Mouse (Mus musculus) lung, postnatal 14 days (tissue): ENCODE results near the gene Slc16a13.
"Not testable (repeated sequence)": the region's sequence is repeated elsewhere in the genome, so short reads cannot be mapped to it uniquely, and the experiment has no call there.

Experiments used
- DNase-seq: peaks from one replicate; pipeline ENCODE4 v3.0.0; 2021

Gene Slc16a13

DNA sequence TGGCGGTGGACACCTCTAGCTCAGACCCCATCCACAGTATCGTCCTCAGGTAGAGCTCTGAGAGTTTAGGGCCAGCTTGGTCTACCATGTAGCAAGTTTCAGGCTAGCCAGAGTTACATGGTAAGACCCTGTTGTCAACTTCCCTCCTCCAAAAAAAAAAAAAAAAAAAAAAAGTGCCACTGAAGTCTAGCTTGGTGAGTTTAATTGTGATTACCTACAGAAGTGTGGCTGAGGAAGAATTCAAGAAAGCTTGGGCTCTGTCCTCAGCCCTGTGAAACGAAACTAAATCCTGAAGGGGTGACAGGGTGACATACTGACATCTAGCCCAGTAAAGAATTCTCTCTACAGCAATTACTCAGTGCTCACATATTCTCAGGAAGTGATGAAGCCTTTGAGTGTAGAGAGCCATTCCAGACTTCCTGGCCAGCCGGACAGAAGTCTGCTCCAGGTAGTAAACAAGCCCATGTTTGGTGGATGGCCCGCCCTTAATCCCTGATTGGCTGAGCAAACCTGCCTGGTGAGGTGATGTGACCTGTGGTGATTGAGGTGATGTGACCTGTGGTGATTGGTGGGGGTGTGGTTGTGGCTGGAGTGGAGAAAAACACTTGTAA lies 12.0 kb downstream of the Slc16a13 start:
- DNase-seq = no peak

DNA sequence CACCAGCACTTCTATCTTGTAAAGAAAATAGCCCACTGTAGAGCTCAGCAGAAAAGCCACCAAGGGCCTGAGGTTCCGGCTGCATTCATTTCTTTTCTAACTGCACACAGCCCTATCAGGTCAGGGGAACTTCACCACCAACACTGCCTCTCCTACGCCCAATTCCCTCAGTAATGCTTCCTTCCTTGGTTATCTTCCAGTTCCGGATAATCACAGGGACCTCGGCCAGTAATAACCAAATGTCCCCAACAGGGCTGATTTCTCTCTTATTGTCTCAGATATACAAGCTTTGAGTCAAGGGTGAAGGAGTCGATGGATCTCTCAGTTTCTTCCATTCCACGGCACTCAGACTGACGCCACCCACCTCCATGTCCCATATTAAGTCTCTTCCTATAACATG lies 13.6 kb downstream of the Slc16a13 start:
- no peak for DNase-seq

DNA sequence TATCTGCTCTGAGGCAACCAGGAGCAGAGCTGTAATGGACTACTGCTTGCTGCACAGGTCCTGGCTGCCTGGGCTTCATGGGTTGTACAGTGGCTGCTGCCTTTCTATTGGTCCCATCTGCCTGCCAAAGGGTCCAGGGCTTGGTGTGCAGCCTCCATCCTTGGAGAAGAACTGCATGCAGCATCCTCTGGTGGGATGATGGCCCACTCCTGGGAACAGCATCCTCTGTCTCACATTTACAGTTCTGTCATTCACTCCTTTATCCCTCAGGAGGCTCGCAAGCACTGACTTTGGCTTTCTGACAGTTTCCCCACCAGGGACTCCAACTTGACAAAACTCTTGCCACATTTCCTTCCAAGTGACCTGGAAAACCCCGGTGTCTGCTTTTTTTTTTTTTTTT lies 14.1 kb downstream of the Slc16a13 start:
- no peak for DNase-seq

DNA sequence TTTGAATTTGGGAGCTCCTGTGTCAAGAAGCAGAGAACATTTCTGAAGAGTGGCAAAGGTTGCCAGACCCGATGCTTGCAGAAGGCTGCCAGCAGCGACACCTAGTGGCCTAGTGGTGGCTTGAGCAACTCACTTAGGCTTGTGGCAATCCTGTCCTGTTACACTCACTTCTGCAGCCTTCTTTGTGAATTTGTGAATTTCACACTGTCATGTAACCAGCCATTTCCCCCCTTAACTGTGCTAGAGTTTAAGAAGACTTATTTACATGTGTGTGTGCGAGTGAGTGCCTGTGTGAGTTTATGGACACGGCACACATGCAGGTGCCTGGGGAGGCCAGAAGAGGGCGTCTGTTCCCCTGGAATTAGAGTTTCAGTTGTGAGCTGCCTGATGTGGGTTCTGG lies 19.2 kb downstream of the Slc16a13 start:
- peak; percentile 93 for DNase-seq

DNA sequence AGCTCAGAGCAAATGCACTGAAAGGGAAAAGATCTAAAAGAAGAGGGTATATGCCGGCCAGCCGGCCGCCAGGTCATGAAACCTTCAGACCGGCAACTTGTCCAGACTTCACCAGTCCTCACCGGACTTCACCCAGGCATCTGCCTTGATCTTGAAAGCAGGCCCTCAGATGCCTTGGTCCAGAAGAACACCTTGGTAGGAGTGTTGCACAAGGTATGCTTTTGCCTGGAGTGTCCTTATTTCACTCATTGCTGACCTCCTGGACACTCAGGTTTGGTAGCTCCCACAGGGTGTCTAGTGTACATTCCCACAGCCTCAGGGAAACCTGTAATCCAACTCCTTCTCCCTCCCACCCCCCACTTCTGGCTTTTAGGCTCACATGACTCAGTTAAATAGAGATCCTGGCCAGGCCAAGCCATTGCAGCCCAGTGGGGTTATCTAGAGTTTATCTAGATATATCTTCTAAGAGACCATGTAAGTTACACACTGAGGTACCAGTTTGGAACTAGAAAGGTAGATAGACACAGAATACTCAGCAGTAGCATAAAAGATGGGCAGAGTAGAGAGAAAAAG lies 20.7 kb downstream of the Slc16a13 start:
- DNase-seq = no peak

DNA sequence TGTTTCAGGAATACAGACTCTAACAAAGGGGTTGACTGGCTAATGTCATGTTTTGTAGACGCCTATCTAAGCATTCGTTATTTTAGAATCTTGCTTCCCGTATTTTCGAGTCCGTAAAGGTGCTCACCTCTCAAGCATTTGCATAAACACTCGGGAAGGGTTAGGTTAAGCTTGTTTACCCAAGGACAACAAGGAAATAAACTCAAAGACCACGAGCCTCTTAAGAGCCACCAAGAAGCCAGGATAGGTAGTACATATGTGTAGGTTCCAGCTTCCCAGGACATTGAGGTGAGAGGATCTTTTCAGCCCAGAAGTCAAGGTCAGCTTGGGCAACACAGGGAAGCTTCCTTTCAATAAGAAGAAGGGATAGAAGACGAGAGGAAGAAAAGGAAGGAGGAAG lies 21.8 kb downstream of the Slc16a13 start:
- DNase-seq = no peak

DNA sequence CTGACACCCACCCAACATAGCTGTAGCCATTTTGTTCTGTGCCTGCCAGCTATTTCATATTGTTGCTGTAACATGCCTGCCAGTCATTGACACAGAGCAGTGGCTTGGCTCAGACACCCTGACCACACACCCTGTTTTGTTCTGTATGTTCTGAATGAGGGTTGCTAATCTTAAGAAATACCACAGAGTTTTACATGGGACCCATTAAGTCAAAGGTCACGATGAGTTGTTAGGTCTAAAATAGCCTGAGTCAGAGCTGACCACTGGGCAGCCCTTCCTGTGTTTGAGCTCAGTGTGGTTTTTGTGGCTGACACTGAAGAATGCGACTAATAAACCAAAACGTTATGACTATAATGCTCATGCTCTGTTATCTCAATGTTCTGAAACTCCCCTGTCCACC lies 22.5 kb downstream of the Slc16a13 start:
- DNase-seq = no peak

DNA sequence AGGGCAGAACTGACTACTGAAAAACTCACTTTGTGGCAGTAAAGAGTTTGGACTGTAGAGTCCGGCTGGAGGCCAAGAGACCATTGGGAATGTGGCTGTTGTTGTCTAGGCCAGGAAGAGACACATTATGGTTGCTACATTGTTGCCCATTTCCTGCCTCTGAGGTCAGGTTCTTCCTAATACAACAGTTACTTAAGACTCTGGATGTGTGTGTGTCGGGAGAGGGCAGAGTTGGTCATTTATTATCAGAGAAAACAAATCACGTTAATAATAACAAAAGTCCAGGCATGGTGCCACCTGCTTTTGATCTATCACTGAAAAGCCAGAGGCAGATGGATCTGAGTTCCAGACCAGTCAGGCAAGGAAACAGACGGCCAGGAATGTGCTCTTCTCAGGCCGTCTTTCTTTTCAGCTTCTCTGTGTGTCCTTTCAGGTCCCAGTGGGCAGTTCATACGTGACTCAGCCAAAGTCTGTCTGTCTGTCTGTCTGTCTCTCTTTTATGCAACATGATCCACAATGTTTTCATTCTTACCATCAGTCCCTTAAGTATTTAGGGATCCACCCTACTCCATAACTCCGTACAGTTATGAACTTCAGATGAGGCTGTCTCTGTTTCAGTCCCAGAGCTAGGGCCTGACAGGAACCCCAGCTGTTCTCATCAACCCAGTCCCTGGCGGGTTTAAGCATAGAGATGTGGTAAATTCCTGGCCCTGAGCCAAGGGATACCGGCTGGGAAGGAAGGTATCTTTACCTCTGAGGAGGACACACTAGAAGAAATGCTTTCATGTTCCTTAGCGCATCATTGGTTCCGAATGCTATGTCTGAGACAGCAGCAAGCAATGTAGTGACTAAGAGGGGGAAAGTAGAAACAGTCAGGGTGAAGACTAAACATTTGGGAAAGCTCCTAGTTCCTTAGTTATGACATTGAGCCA lies 27.2 kb downstream of the Slc16a13 start:
- DNase-seq = peak; percentile 52

DNA sequence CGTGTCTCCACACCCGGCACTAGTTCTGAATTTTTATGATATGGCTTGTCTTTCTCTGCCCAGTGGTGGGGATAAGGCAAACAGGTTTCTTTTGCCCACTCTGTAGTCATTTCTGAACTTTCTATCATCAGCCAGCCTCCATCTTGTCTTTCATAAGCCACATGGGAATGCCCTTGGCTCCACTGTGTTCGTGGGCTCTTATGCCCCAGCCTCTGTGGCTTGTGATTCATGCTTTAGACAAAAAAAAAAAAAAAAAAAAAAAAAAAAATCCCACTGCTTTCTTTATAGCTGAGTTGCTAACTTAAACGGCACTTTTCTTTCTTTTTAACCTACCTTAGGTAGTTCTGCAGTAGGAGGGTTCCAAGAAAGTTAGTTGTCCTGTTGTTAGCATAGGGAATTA lies 28.7 kb downstream of the Slc16a13 start:
- DNase-seq = no peak

DNA sequence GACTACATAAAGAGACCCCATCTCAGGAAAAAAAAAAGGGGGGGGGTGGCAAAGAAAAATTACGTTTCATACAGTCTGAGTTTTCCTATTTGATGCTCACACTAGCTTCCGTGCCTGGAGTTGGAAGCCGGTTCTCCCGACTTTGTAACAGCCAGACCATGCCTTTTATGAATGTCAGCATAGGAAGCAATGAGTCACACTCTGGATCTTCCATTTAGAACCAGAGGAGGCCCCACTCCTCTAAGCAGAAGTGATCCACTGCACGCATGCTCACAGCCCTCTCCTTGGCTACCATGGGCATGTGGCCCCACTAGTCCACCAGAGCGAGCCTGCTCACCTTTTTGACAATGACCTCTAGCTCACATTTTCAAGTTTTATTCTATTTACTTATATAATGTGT lies 29.7 kb downstream of the Slc16a13 start:
- DNase-seq = no peak

DNA sequence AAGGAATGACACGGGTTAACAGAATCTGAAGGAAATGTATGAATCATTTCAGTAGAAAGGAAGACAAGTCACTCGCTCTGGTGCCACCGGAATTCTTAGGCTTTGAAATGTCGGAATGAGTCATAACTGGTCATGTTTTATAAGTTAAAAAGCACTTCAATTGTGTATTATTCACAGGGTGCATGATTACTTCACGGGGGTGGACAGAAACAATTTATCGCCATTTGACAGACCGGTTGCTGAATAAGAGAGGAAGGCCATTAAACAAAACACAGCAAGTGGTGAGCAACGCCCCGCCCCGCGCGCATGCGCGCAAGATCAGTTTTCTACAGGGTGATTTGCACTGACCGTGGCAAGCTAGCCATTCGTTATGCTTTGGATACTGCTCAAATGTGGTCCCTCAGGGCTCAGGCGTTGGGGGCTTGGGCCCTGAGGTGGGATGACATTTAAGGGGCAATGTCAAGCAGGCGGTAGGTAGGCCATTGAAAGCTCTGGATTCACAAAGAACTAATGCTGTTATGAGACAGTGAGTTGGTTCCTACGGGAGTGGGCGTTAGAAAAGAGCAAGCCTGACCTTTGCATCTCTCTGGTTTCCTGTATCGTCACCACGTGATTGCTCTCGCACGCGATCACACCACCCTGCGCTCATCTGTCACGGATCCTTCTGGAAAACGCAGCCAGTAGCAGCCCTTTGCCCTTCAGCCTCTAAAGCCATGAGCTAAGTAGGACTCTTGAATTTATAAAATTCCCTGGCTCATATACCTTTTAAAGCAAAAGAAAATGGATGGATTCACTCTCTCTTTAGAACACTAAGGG lies 31.3 kb downstream of the Slc16a13 start:
- DNase-seq = no peak

DNA sequence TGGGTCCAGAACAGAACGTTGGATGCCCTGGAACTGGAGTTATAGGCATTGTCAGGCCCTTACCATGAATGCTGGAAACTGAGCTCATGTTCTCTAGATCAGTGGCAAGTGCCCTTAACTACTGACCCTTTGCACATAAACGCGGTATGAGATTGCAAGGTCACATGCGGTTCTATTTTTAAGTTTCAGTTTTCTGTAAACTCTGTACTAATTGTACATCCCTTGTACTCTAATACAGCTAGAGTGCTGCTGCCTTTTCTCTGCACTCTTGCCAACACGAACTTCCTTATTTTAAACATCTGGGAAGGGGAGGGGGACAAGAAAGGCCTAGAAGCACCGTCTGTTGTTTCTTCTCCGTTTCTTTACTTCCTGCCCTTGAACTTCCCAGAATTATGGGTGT lies 35.7 kb downstream of the Slc16a13 start:
- no peak for DNase-seq

DNA sequence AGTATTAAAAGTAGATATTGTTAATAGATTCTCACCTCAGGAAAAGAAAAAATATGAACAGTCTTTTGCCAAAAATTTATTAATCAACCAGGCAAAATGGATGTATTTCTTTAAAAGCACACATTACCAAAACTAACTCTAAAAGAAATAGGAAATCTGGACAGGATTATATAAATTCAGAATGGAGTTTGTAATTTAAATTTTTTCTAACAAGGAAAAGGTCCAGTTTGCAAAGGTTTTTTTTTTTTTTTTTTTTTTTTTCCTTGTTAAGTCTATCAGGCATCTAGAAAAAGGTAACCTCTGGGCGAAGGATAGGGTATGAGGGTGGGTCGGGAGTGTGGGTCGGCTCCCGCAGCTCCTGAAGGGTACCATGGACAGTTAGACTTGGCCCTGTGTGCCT lies 40.4 kb downstream of the Slc16a13 start:
- no peak for DNase-seq

DNA sequence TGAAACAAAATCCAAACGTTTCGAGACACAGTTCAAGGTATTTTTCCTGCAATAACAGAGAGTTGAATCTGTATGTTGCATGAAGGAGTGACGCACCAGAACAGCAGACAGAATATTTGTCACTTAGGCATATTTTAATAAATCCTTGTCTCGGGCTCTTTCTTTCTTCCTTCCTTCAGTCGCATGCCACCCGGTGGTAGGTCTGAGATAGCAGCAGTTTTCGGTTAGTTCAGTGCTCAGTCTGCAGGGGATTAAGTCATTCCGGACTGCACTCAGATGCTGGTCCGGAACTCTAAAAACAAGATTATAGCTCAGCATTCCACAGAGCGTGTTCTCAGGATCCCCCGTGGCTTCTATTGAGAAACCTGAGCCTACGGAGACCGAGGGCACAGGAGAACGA lies 41.5 kb downstream of the Slc16a13 start:
- peak; percentile 20 for DNase-seq

DNA sequence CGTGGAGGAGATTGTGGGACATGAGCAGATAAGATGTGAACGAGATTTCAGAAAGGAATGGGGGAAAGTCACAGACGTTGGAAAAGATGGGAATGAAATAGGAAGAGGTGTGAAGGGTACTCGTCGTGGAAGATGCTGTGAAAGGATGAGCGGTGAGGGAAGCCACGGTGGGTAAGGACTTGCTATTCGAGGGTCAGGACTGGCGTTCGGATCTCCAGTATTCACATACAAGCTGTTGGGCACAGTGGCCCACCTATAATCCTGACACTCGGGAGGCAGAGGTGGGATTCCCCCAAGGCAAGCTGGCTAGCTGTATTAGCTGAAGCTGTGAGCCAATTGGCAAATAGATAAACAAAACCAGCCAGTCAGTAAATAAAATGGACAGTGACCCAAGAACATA lies 42.1 kb downstream of the Slc16a13 start:
- DNase-seq = no peak

DNA sequence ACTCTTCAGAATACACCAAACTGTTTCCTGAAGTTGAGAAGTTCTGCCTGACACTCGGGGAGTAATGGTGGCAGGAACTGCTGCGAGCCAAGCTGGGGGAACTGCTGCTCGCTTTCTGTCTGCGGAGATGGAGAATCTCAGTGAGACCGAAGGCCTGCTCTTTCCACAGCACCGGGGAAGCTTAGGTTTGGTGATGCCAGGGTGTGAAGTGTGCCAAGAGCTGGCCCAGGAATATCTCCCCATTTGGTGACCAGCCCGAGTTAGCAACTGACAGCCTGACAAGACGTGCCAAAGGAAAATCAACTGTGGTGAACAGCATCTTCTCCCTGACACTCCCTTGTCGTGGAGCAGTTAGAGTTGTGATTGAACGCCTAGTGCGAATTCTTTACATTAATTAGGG lies 42.6 kb downstream of the Slc16a13 start:
- DNase-seq = no peak

DNA sequence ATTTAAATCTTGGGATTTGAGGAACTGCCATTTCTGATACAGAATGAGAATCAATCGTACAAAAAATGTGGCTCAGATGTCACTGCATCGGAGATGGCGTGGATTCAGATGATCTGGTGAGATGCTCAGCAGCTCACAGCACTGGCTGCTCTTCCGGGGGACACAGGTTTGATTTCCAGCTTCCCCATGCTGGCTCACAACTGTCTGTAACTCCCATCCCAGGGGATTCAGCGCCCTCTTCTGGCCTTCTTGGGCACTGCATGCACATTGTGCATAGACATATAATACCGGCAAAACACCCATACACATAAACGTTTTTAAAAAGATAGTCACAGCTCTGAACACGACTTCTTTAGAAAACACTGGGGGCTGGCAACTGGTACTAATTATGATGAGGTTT lies 43.2 kb downstream of the Slc16a13 start:
- no peak for DNase-seq

DNA sequence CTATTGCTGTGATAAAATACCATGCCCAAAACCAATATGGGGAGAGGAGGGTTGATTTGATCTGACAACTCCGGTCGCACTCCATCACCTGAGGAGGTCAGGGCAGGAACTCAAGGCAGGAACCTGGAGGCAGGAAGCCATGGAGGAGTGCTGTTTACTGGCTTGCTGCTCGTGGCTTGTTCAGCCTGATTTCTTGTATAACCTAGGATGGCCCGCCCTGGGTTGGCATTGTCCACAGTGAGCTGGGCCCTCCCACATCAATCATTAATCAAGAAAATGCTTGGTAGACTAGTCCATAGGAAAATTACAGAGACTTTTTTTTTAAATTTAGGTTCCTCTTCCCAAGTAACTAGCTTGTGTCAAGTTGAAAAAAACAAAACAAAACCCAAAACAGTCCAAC lies 46.4 kb downstream of the Slc16a13 start:
- DNase-seq = no peak

DNA sequence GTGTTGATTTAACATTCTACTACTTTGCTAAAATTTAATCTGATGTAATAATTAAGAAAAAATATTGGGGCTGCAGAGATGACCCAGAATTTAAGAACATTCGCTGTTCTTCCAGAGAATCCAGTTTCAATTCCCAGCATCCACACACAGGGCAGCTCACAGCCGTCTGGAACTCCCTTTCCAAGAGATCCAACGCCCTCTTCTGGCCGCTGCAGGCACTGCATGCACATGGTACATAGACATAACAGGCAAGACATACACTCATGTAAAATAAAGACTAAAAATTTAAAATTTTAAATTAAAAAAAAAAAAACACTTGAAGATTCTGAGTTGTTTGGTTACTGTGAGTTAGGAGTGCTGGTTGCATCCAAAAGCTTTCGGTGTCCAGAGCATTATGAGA lies 48.6 kb downstream of the Slc16a13 start:
- no peak for DNase-seq

DNA sequence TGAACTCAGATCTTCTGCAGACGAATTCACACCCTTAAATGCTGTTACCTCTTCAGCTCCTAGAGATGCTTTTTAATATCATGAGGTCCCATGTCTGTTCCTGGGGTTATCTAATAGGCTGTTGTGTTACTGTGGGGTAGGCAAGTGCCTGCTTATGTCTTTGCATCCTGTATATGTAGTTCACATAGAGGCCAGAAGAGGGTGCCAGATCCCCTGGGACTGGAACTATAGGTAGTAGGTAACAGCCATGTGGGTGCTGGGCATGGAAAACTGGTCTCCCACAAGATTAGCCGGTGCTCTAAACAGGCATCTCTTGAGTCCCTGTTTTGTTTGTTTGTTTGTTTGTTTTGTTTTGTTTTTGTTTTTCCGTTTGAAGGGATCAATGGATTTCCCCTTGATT lies 49.0 kb downstream of the Slc16a13 start:
- DNase-seq = peak; percentile 61

DNA sequence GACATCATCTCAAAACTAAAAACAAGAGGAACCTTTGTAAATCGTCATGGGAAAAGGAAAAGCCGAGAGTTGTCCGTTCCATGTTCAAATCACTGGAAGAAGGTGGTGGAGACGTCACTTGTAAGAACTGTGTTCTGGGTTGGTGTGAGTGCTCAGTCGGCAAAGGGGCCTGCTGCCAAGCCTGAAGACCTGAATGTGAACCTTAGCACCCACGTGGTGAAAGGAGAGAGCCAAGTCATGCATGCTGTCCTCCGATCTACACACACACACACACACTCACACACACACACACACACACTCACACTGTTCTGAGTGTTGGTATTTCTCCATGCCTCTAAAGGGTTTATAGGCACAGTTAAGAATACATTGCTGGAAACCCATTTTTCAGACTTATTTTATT lies 49.7 kb downstream of the Slc16a13 start:
- DNase-seq = no peak

DNA sequence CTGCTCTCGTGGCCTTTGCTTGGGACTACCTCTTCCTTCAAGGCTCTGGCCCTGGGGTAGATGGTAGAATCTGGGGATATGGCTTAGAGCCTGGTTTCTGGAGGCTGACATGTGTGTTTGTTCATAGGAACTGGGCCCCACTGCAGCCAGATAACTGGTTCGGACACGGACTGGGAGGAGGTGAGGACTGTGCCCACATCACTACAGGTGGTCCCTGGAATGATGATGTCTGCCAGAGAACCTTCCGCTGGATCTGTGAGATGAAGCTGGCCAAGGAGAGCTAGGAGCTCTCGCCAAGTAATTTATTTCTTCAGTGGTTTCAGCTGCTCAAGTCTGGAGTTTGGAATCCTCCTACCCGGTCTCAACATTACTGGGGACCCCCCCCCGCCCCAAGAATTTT lies 50.6 kb downstream of the Slc16a13 start:
- DNase-seq = no peak

DNA sequence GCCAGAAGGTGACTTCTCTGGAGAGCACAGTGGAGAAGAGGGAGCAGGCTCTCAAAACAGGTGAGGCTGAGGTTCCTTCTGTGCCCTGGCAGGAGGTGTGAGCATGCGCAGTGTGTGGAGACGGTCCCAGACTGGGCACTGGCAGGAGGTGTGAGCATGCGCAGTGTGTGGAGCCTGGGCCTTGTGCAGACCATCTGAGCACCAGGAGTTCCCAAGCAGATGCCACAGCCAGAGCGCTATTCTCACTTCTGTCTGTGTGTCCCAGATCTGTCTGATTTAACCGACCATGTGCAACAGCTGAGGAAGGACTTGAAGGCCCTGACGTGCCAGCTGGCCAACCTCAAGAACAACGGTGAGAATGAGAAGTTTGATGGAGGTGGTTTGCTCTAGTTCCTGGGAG lies 51.4 kb downstream of the Slc16a13 start:
- DNase-seq = not testable (repeated sequence)
